Mouse (Mus musculus): ENCODE measurements around the gene Relb. TPM values are rescaled to one million over a fixed set of nuclear protein-coding genes. Genes with fewer than 3 reads are reported as not detected.
A peak's percentile ranks its signal among the peaks of the same experiment; 100 is the strongest.

Relb gene
- polyA plus RNA-seq, 1 experiment from 2014 or later: 9.3 TPM

DNA sequence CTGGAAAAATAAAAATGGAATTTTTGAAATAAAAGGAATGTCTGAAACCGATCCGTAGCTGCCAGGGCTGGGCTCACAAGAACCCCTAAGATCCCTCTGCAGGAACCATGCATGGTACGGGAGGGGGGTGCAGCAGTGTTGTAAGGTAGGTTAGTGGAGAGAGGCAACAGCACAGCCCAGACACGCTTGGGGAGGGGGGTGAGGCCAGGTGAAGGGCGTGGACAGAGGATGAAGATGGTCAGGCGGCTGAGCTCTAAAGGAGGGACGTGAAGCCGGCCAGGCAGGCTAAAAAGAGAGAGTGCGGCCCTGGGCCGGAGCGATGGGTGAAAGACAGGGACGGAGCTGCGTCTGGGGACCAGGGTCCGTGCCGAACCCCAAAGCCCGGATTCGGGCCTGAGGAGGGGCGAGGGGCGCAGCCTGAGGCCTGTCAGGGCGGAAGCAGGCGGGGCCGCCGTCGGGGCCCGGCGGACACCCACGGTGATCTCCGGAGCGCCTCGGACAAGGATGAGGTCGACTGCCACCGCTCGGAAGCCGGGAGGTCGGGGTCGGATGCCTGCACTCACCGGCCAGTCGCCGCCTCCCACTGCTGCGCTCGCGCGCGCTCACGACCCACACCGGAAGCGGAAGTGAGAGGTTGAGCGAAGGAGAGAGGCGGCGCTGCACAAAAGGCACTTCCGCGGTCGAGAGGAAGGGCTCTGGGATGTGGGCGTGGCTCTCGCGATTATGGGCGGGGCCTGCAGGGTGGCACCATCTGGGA, 25.2 kb downstream of the Relb start, which contains the start of gene Clasrp:
Gene Clasrp (minus strand): TSS at position 638 of the 757 bp plus-strand sequence.
- H3K27me3 ChIP-seq (ENCODE audit: control insufficient read depth, insufficient read depth, low read length): no peaks in the 10 kb centered on the region
- H3K9me3 ChIP-seq (ENCODE audit: control insufficient read depth, low read length): no peaks in the 10 kb centered on the region
- peak within 1 kb of the TSS; percentile 99 for H3K4me3 ChIP-seq (ENCODE audit: low read length)
- H3K9ac ChIP-seq (ENCODE audit: low read depth, low read length): peak within 1 kb of the TSS; percentile 95
- H3K27ac ChIP-seq (ENCODE audit: low read depth, low read length): peak within 1 kb of the TSS; percentile 53; the same call in 1 of the 2 replicates
- peaks cover 12% of the 10 kb centered on the region; the same call in 1 of the 2 replicates for H3K4me1 ChIP-seq (ENCODE audit: control insufficient read depth, insufficient read depth, low read length)
- ATAC-seq (ENCODE audit: low FRiP score, low TSS enrichment): peak; percentile 97
- peak within 1 kb of the TSS; percentile 85 for H3K4me2 ChIP-seq (replicated peaks; ENCODE audit: low read depth, low read length)
- peaks cover 34% of the 10 kb centered on the region for H3K36me3 ChIP-seq (ENCODE audit: control insufficient read depth, insufficient read depth, low read length)
- 1% methylated on average over 57 of the region's 57 CpGs for WGBS

- Histone ChIP-seq H3K27me3 (ENCODE audit: control insufficient read depth, insufficient read depth, low read length) (no peaks in the 10 kb centered on the region), H3K36me3 (ENCODE audit: control insufficient read depth, insufficient read depth, low read length) (peaks cover 43% of the 10 kb centered on the region), H3K4me1 (ENCODE audit: control insufficient read depth, insufficient read depth, low read length) (peaks cover 12% of the 10 kb centered on the region; the same call in 1 of the 2 replicates), H3K4me2 (replicated peaks; ENCODE audit: low read depth, low read length) (peak overlapping the region; percentile 85), H3K9ac (ENCODE audit: low read depth, low read length) (peak overlapping the region; percentile 95; the same call in 1 of the 2 replicates), H3K27ac (ENCODE audit: low read depth, low read length) (no peak overlapping the region), H3K9me3 (ENCODE audit: control insufficient read depth, low read length) (no peaks in the 10 kb centered on the region), H3K4me3 (ENCODE audit: low read length) (peak overlapping the region; percentile 99; the same call in 1 of the 2 replicates)
- WGBS: 81% methylated on average over 12 of the region's 12 CpGs
- no peak for ATAC-seq (ENCODE audit: low FRiP score, low TSS enrichment)
These were observed 26.2 kb downstream of the Relb start for GRCm38 (mm10) chr7:19603055-19603454.

DNA sequence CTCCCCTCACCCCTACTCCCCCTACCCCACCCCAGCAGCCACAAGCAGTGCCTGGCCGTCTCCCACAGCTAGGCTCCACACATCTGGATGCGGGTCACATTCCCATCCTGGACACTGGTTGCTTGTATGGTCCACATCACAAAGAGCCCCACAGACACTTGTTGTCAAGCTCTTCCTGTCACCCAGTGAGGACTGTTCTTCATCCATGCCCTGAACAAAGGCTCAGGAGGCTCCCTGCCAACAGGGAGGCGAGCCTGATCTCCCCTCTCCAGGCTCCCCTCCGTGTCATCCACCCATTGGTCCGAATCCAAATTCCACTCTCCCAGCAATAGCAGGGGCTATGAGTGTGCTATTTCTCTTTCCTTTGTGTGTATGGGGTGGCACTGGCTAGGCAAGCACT, 28.7 kb downstream of the Relb start:
- H3K27ac ChIP-seq (ENCODE audit: low read depth, low read length): no peak overlapping the region
- H3K9ac ChIP-seq (ENCODE audit: low read depth, low read length): no peak overlapping the region
- ATAC-seq (ENCODE audit: low FRiP score, low TSS enrichment): no peak
- H3K4me2 ChIP-seq (replicated peaks; ENCODE audit: low read depth, low read length): no peak overlapping the region
- peaks cover 12% of the 10 kb centered on the region; the same call in 1 of the 2 replicates for H3K4me1 ChIP-seq (ENCODE audit: control insufficient read depth, insufficient read depth, low read length)
- no peak overlapping the region for H3K4me3 ChIP-seq (ENCODE audit: low read length)
- no peaks in the 10 kb centered on the region for H3K9me3 ChIP-seq (ENCODE audit: control insufficient read depth, low read length)
- 70% methylated on average over 5 of the region's 5 CpGs for WGBS
- peaks cover 61% of the 10 kb centered on the region for H3K36me3 ChIP-seq (ENCODE audit: control insufficient read depth, insufficient read depth, low read length)
- no peaks in the 10 kb centered on the region for H3K27me3 ChIP-seq (ENCODE audit: control insufficient read depth, insufficient read depth, low read length)

DNA sequence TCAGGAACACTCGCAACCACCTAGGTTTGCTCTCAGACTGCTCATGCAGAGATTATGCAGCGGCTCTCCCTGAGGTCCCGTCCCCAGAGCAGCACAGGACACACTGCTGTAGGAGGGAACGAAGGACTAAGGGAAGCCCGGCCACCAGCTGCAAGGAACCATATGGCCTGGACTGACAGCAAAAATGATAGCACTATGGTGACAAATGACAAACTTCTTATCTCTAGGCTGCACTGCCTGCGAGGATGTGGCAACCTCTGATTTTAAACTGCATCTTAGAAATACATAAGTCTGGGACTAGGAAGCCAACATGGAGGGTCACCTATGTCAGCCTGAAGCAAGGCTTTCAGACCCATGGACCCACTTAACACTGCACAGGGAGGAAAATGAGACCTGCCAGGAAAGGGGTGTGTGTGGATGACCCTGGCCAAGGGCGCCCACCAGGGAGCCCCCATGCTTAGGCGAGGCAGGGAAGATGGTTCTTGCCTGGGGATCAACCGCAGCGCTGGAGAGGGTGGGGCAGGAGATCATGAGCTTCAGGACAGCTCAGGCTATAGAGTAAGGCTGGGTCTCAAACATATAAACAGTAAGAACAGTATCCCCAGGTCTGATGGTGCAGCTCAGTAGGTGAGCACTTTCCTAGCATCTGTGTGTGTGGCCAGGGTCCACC, 36.0 kb downstream of the Relb start:
- Histone ChIP-seq H3K4me3 (ENCODE audit: low read length) (no peak overlapping the region), H3K9me3 (ENCODE audit: control insufficient read depth, low read length) (no peaks in the 10 kb centered on the region), H3K36me3 (ENCODE audit: control insufficient read depth, insufficient read depth, low read length) (peaks cover 92% of the 10 kb centered on the region), H3K27me3 (ENCODE audit: control insufficient read depth, insufficient read depth, low read length) (no peaks in the 10 kb centered on the region), H3K4me1 (ENCODE audit: control insufficient read depth, insufficient read depth, low read length) (no peaks in the 10 kb centered on the region), H3K9ac (ENCODE audit: low read depth, low read length) (no peak overlapping the region), H3K4me2 (replicated peaks; ENCODE audit: low read depth, low read length) (no peak overlapping the region), H3K27ac (ENCODE audit: low read depth, low read length) (no peak overlapping the region)
- no peak for ATAC-seq (ENCODE audit: low FRiP score, low TSS enrichment)
- 91% methylated on average over 10 of the region's 10 CpGs for WGBS

GRCm38 (mm10) chr7:19589917-19590316, 39.3 kb downstream of the Relb start:
- 66% methylated on average over 3 of the region's 3 CpGs for WGBS
- peak; percentile 40; the same call in 1 of the 2 replicates for ATAC-seq (ENCODE audit: low FRiP score, low TSS enrichment)

DNA sequence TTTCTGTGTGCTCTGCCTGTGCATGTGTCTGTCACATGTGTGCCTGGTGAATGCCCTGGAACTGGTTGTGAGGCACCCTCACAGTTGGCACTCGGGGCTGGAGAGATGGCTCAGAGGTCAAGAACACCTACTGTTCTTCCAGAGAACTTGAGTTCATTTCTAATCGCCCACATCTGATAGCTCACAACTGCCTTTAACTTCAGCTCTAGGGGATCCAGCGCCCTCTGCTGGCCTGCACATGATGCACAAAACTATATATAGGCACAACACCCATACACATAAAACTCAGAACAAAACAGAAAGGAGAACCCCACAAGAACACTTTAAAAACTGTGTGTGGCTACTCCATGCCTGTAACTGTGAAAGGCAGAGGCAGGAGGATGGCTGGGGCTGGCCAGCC, 40.0 kb downstream of the Relb start:
- WGBS: 53% methylated on average over 3 of the region's 3 CpGs
- H3K4me1 ChIP-seq (ENCODE audit: control insufficient read depth, insufficient read depth, low read length): no peaks in the 10 kb centered on the region
- H3K4me2 ChIP-seq (replicated peaks; ENCODE audit: low read depth, low read length): no peak overlapping the region
- H3K9ac ChIP-seq (ENCODE audit: low read depth, low read length): no peak overlapping the region
- H3K27me3 ChIP-seq (ENCODE audit: control insufficient read depth, insufficient read depth, low read length): no peaks in the 10 kb centered on the region
- ATAC-seq (ENCODE audit: low FRiP score, low TSS enrichment): no peak
- no peak overlapping the region; the same call in 1 of the 2 replicates for H3K4me3 ChIP-seq (ENCODE audit: low read length)
- H3K9me3 ChIP-seq (ENCODE audit: control insufficient read depth, low read length): no peaks in the 10 kb centered on the region
- peaks cover 100% of the 10 kb centered on the region for H3K36me3 ChIP-seq (ENCODE audit: control insufficient read depth, insufficient read depth, low read length)
- H3K27ac ChIP-seq (ENCODE audit: low read depth, low read length): no peak overlapping the region

More at GRCm38 (mm10) chr7:19589917-19590316, 39.3 kb downstream of the Relb start:
- H3K4me1 ChIP-seq (ENCODE audit: control insufficient read depth, insufficient read depth, low read length): no peaks in the 10 kb centered on the region
- no peak overlapping the region for H3K4me3 ChIP-seq (ENCODE audit: low read length)
- H3K9me3 ChIP-seq (ENCODE audit: control insufficient read depth, low read length): no peaks in the 10 kb centered on the region
- peaks cover 100% of the 10 kb centered on the region for H3K36me3 ChIP-seq (ENCODE audit: control insufficient read depth, insufficient read depth, low read length)
- H3K4me2 ChIP-seq (replicated peaks; ENCODE audit: low read depth, low read length): no peak overlapping the region
- H3K9ac ChIP-seq (ENCODE audit: low read depth, low read length): no peak overlapping the region
- H3K27ac ChIP-seq (ENCODE audit: low read depth, low read length): no peak overlapping the region
- H3K27me3 ChIP-seq (ENCODE audit: control insufficient read depth, insufficient read depth, low read length): no peaks in the 10 kb centered on the region

GRCm38 (mm10) chr7:19586269-19586668, 43.0 kb downstream of the Relb start:
- Histone ChIP-seq H3K27ac (ENCODE audit: low read depth, low read length) (no peak overlapping the region), H3K9me3 (ENCODE audit: control insufficient read depth, low read length) (no peaks in the 10 kb centered on the region), H3K4me1 (ENCODE audit: control insufficient read depth, insufficient read depth, low read length) (no peaks in the 10 kb centered on the region), H3K4me2 (replicated peaks; ENCODE audit: low read depth, low read length) (no peak overlapping the region), H3K4me3 (ENCODE audit: low read length) (no peak overlapping the region), H3K36me3 (ENCODE audit: control insufficient read depth, insufficient read depth, low read length) (peaks cover 97% of the 10 kb centered on the region), H3K27me3 (ENCODE audit: control insufficient read depth, insufficient read depth, low read length) (no peaks in the 10 kb centered on the region), H3K9ac (ENCODE audit: low read depth, low read length) (no peak overlapping the region)
- WGBS: 77% methylated on average over 46 of the region's 46 CpGs
- ATAC-seq (ENCODE audit: low FRiP score, low TSS enrichment): no peak

DNA sequence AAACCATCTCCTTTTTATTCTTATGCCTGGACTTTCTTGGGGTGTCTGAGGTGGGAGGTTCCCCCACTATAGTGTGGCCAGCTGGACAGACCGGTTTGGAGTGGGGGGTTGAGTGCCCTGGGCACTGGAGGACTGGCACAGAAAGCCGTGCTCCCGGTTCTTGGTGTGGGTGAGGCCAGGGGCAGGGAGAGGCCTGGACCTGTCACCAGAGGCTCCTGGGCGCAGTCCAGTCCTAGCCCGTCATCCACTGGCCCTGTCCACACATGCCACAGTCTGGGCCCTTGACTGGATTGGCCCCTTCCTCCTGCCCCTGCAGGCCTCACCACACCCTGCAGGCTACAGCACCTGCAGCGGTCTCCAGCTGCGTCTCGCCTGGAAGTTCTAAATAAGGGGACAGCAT, 48.6 kb downstream of the Relb start:
- H3K36me3 ChIP-seq (ENCODE audit: control insufficient read depth, insufficient read depth, low read length): peaks cover 54% of the 10 kb centered on the region
- H3K9ac ChIP-seq (ENCODE audit: low read depth, low read length): no peak overlapping the region
- peaks cover 6% of the 10 kb centered on the region for H3K4me1 ChIP-seq (ENCODE audit: control insufficient read depth, insufficient read depth, low read length)
- no peak overlapping the region for H3K4me2 ChIP-seq (replicated peaks; ENCODE audit: low read depth, low read length)
- peaks cover 23% of the 10 kb centered on the region for H3K27me3 ChIP-seq (ENCODE audit: control insufficient read depth, insufficient read depth, low read length)
- no peak overlapping the region for H3K4me3 ChIP-seq (ENCODE audit: low read length)
- 87% methylated on average over 8 of the region's 8 CpGs for WGBS
- H3K9me3 ChIP-seq (ENCODE audit: control insufficient read depth, low read length): no peaks in the 10 kb centered on the region
- H3K27ac ChIP-seq (ENCODE audit: low read depth, low read length): no peak overlapping the region
- ATAC-seq (ENCODE audit: low FRiP score, low TSS enrichment): no peak

GRCm38 (mm10) chr7:19579751-19580150, 49.5 kb downstream of the Relb start:
- H3K36me3 ChIP-seq (ENCODE audit: control insufficient read depth, insufficient read depth, low read length): peaks cover 45% of the 10 kb centered on the region
- no peaks in the 10 kb centered on the region for H3K9me3 ChIP-seq (ENCODE audit: control insufficient read depth, low read length)
- H3K4me1 ChIP-seq (ENCODE audit: control insufficient read depth, insufficient read depth, low read length): peaks cover 6% of the 10 kb centered on the region
- no peak for ATAC-seq (ENCODE audit: low FRiP score, low TSS enrichment)
- H3K27ac ChIP-seq (ENCODE audit: low read depth, low read length): no peak overlapping the region
- 89% methylated on average over 10 of the region's 10 CpGs for WGBS
- H3K9ac ChIP-seq (ENCODE audit: low read depth, low read length): no peak overlapping the region
- no peak overlapping the region for H3K4me3 ChIP-seq (ENCODE audit: low read length)
- H3K27me3 ChIP-seq (ENCODE audit: control insufficient read depth, insufficient read depth, low read length): peaks cover 23% of the 10 kb centered on the region
- no peak overlapping the region for H3K4me2 ChIP-seq (replicated peaks; ENCODE audit: low read depth, low read length)

Measured in kidney, embryonic 14.5 days (tissue).